Mouse (Mus musculus) E14TG2a.4 (cell line): ENCODE results near the gene Tbx19.

Source experiments
- H3K27me3 ChIP-seq: 2 replicates; pipeline ENCODE4 v1.6.1; 2014; ENCODE audit warnings: low read length, control low read depth; ENCODE audit not compliant: insufficient read depth
- H3K36me3 ChIP-seq: 2 replicates; pipeline ENCODE4 v1.6.1; 2014; ENCODE audit warnings: low read length, control low read depth; ENCODE audit not compliant: insufficient read depth
- H3K4me1 ChIP-seq: replicated peaks from 2 replicates; pipeline ENCODE4 v1.6.1; 2014; ENCODE audit warnings: low read depth, low read length, control low read depth
- H3K4me3 ChIP-seq: replicated peaks from 2 replicates; pipeline ENCODE4 v1.5.1; 2014; ENCODE audit warnings: mild to moderate bottlenecking, low read length
- H3K9me3 ChIP-seq: 2 replicates; pipeline ENCODE4 v1.6.1; 2014; ENCODE audit warnings: low read length, control low read depth
- CTCF ChIP-seq: conservative IDR thresholded peaks from 2 replicates; pipeline ENCODE4 v1.5.1; 2014; ENCODE audit warnings: low read length
- NANOG ChIP-seq: IDR thresholded peaks from 2 replicates; pipeline ENCODE4 v1.6.1; 2014; ENCODE audit warnings: borderline replicate concordance, low read length, mixed read lengths
- POU5F1 ChIP-seq: IDR thresholded peaks from 2 replicates; pipeline ENCODE4 v1.6.1; 2014; ENCODE audit warnings: low read length, borderline replicate concordance

Tbx19 gene

GRCm38 (mm10) chr1:165160723-165161405, at the start of gene Tbx19:
Tbx19 (minus strand) TSS chr1:165160773.
- Histone ChIP-seq H3K4me1 (no peaks in the 10 kb centered on the region), H3K4me3 (no peak within 1 kb of the TSS), H3K36me3 (no peaks in the 10 kb centered on the region), H3K27me3 (peaks cover 5% of the 10 kb centered on the region; the same call in 1 of the 2 replicates), H3K9me3 (peaks cover 10% of the 10 kb centered on the region; the same call in 1 of the 2 replicates)
- TF ChIP-seq POU5F1 = no peak
- no peak for TF ChIP-seq CTCF
- no peak for TF ChIP-seq NANOG

GRCm38 (mm10) chr1:165205591-165205990, 45.0 kb upstream of the Tbx19 start:
- peaks cover 24% of the 10 kb centered on the region for H3K9me3 ChIP-seq
- no peak overlapping the region for H3K4me3 ChIP-seq
- no peaks in the 10 kb centered on the region for H3K36me3 ChIP-seq
- H3K4me1 ChIP-seq = no peaks in the 10 kb centered on the region
- TF ChIP-seq NANOG (no peak), CTCF (no peak), POU5F1 (no peak)
- no peaks in the 10 kb centered on the region for H3K27me3 ChIP-seq

GRCm38 (mm10) chr1:165203488-165204035, 43.0 kb upstream of the Tbx19 start:
- TF ChIP-seq NANOG = no peak
- no peak for TF ChIP-seq CTCF
- no peak for TF ChIP-seq POU5F1
- Histone ChIP-seq H3K27me3 (no peaks in the 10 kb centered on the region), H3K9me3 (peaks cover 4% of the 10 kb centered on the region), H3K4me3 (no peak overlapping the region), H3K36me3 (no peaks in the 10 kb centered on the region), H3K4me1 (peaks cover 5% of the 10 kb centered on the region; the same call in 1 of the 2 replicates)

- H3K27me3 ChIP-seq = 0 out of 2 replicates have a peak, but pooled peaks cover 3% of the 10 kb centered on the region
- no peaks in the 10 kb centered on the region for H3K36me3 ChIP-seq
- TF ChIP-seq CTCF (no peak), NANOG (no peak), POU5F1 (no peak)
- no peaks in the 10 kb centered on the region for H3K9me3 ChIP-seq
- H3K4me1 ChIP-seq = peaks cover 15% of the 10 kb centered on the region
- no peak overlapping the region for H3K4me3 ChIP-seq
Measured at GRCm38 (mm10) chr1:165201445-165202012, 41.0 kb upstream of the Tbx19 start.

- H3K4me3 ChIP-seq = no peak overlapping the region
- no peak for TF ChIP-seq NANOG
- no peak for TF ChIP-seq POU5F1
- TF ChIP-seq CTCF = no peak
Measured at GRCm38 (mm10) chr1:165200748-165201147, 40.2 kb upstream of the Tbx19 start.

GRCm38 (mm10) chr1:165199639-165200038, 39.1 kb upstream of the Tbx19 start:
- H3K27me3 ChIP-seq = 0 out of 2 replicates have a peak, but pooled peaks cover 3% of the 10 kb centered on the region
- no peaks in the 10 kb centered on the region for H3K9me3 ChIP-seq
- H3K4me3 ChIP-seq = no peak overlapping the region
- peaks cover 25% of the 10 kb centered on the region for H3K4me1 ChIP-seq
- TF ChIP-seq NANOG = no peak
- TF ChIP-seq POU5F1 = no peak
- no peak for TF ChIP-seq CTCF
- H3K36me3 ChIP-seq = no peaks in the 10 kb centered on the region

More at GRCm38 (mm10) chr1:165200748-165201147, 40.2 kb upstream of the Tbx19 start:
- H3K9me3 ChIP-seq = no peaks in the 10 kb centered on the region
- H3K36me3 ChIP-seq = no peaks in the 10 kb centered on the region
- H3K4me1 ChIP-seq = peaks cover 15% of the 10 kb centered on the region
- 0 out of 2 replicates have a peak, but pooled peaks cover 3% of the 10 kb centered on the region for H3K27me3 ChIP-seq

- Histone ChIP-seq H3K4me3 (no peak overlapping the region), H3K9me3 (no peaks in the 10 kb centered on the region), H3K4me1 (peaks cover 27% of the 10 kb centered on the region), H3K36me3 (no peaks in the 10 kb centered on the region), H3K27me3 (0 out of 2 replicates have a peak, but pooled peaks cover 3% of the 10 kb centered on the region)
- no peak for TF ChIP-seq CTCF
- no peak for TF ChIP-seq POU5F1
- no peak for TF ChIP-seq NANOG
Measured at GRCm38 (mm10) chr1:165198951-165199350, 38.4 kb upstream of the Tbx19 start.

GRCm38 (mm10) chr1:165197875-165198274, 37.3 kb upstream of the Tbx19 start:
- H3K4me1 ChIP-seq = peaks cover 35% of the 10 kb centered on the region
- H3K4me3 ChIP-seq = no peak overlapping the region
- TF ChIP-seq POU5F1 (no peak), CTCF (no peak), NANOG (no peak)

More at GRCm38 (mm10) chr1:165197875-165198274, 37.3 kb upstream of the Tbx19 start:
- H3K36me3 ChIP-seq = no peaks in the 10 kb centered on the region
- H3K9me3 ChIP-seq = no peaks in the 10 kb centered on the region
- H3K27me3 ChIP-seq = peaks cover 3% of the 10 kb centered on the region; the same call in 1 of the 2 replicates
